Mouse (Mus musculus) thymus, postnatal 25 days (tissue): Measurements from ENCODE around the gene Crip3.
A peak's percentile ranks its signal among the peaks of the same experiment; 100 is the strongest.

Source experiments
- DNase-seq: peaks from one replicate; pipeline ENCODE4 v3.0.0; 2022

The Crip3 gene

DNA sequence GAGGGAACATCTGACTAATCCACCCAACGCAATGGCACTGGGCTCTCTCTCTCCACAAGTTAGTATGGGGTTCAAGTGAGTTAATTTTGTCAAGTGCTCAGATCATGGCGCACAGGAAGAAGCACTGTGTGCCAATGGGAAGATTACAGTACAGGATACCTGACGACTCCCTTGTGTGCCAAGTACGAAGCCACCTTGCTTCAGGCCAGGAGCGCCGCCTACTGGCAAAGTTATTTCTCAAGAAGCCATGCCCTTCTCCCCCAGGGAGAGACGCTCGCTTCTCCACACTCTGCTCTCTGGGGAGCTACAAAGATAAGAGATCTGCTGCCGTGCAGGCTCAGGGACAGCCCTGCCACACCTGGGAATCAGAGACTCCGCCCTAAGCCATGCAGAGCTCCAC, 29.1 kb downstream of the Crip3 start:
- DNase-seq, result peak; percentile 59

DNA sequence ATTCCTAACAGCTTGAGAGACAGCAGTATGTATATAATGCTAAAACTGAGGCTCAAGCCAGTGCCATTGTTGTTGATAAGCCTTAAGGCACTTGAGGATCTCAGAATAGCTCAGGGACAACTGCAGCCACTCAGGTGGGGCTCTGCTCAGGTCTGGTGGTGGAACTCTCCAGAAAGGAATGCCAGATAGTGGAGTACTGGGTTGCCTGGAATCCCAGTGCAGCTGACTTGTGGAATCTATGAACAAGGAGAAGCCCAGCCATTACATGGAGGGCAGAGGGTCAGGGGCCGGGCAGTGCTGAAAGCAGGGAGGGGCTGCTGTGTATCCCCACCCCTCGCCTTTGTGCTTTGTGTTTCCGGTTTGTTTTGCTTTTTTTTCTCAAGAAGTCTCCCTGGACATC, 29.7 kb downstream of the Crip3 start:
- no peak for DNase-seq

DNA sequence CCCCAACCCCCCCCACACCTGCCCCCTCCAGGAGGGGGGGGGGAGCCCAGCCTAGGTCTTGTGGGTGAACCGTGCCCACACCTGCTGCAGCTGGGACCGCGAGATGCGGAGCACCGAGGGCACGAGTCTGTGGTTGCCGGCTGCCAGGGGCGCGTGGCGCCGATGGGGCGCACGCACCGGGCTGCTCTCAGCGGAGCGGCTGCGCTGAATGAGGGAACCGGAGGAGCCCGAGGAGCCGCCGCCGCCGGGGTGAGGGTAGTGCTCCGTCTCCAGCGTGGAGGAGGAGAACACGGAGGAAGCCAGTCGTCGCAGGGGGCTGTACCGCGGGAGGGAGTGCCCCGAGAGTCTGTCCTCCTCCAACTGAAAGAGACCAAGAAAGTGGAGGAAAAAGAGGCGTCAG, 31.9 kb downstream of the Crip3 start:
- DNase-seq, result peak; percentile 35

DNA sequence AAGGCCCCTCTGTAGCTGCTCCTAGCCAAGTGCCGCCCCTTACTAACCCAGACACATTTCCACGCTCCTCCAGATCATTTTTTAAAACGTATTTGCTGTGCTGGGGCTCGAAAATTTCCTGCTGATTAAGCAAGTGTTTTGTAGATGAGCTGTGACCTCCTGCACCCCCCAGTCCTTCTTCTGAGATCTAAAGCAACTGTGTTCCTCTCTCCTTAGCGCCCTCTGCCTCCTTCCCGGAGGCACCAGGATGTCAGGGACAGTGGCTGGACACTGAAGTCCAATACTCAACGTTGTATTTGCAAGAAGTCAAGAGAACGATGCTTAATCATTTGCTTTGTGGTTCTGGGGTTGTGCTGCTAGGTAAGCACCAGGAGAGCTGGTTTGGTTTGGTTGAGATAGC, 32.6 kb downstream of the Crip3 start:
- no peak for DNase-seq

DNA sequence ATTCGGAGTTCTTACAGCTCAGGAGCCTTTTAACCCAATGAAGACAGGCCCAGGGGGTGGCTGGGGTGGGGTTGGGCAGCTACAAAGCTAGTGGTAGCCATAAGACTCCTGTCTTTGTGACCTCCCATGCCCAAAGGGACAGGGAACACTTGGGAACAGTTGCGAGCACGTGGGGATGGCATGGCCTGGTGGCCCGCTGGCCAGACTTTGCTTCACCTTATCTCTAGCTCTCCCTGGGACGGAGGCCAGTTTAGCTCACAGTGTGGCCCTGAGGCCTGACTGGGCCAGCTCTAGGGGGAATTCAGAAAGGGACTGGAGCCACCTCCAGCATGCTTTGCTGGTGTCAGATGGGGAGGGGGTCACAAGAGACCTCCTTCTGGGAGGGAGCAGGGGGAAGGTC, 33.5 kb downstream of the Crip3 start:
- no peak for DNase-seq

DNA sequence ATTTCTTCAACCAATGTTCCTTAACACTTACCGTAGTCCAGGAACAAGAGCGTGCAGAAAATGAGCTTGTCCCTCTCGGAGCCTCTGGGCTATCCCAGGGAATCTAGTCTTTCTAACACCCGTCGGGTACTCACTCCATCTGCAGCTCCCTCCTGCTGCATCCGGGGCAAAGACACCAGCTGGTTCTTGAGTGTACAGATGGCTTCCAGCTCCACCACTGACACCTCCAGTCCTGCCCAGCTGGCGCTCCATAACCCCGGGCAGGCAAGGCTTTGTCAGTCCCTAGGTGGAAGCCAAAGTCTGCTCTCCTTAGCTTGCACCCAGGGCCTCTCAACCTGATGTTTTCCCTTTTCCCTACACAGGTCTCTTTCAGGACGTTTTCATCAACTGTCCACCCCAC, 39.1 kb downstream of the Crip3 start:
- DNase-seq, result no peak

DNA sequence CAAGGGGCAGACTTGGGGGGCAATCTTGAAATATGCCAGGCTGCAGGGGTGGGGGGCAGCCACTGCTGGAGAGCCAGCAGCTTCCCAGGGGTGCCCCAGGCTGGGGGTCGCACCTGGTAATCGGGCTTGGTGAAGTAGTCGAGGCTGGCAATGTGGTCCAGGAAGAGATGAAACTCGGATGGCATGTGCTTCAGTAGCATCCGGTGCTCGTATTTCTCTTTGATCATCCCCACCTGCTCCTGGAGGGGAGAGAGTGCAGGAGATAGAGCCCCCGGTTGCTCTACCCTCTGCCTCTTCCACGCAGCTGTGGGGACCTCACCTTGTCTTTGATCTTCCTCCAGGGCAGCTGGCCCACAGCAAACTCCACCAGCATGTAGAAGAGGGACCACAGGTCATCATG, 47.9 kb downstream of the Crip3 start:
- DNase-seq, result peak; percentile 58

DNA sequence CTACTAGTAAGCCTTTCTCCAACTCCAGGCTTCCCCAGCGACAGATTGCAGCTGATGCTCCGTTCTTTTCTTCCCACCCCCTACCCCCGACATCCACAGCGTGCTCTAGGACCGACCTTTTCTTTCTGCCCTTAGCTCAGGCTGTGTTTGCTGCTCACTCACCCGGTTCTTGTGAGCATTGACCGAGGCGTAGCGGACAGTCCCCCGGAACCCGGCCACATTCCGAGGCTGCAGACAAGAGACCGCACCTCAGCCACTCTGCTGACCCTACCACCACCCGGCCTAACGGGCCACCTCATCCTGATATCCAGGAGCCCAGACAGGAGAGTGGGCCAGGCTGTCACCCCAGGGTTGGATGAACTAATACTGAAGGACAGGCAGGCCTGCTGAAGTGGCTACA, 48.6 kb downstream of the Crip3 start:
- DNase-seq, result no peak
